Mouse (Mus musculus): ENCODE results near the gene Gm20388.

GRCm38 (mm10) chr8:120371146-120371545 lies 460.5 kb downstream of the Gm20388 start:
- TF ChIP-seq CTCF (IDR thresholded peaks at IDR 0.05; ENCODE audit: low read depth, low read length), result no peak
- TF ChIP-seq POLR2A (IDR thresholded peaks at IDR 0.05; ENCODE audit: insufficient read depth, low read length), result no peak

Measured in ES-Bruce4 (cell line).